Mouse (Mus musculus) forelimb bud, embryonic 11.5 days (tissue): Measurements from ENCODE around the gene Tns3.
A peak's percentile ranks its signal among the peaks of the same experiment; 100 is the strongest.

Experiments used
- DNase-seq: peaks from one replicate; pipeline ENCODE4 v3.0.0-alpha.2; 2012; ENCODE audit warnings: low read depth, low spot score

The Tns3 gene

DNA sequence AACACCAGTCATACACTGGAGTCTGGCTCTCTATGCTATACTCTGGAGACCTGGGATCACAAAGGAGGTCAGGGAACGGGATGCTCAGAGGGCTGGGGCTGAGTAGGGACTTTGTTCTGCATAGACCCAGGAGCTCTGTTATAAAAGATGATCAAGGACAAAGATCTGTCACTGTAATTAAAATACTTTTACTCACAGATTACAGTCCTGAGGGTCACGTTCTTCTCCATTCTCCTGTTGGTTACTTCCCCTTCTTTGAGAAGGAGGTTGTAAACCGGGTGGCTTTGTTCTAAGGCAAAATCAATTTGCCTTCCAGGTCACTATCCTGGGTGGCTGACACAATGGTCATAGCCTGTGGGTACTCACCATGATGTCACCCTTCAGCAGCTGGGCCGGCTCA lies 133.8 kb downstream of the Tns3 start:
- DNase-seq: no peak

DNA sequence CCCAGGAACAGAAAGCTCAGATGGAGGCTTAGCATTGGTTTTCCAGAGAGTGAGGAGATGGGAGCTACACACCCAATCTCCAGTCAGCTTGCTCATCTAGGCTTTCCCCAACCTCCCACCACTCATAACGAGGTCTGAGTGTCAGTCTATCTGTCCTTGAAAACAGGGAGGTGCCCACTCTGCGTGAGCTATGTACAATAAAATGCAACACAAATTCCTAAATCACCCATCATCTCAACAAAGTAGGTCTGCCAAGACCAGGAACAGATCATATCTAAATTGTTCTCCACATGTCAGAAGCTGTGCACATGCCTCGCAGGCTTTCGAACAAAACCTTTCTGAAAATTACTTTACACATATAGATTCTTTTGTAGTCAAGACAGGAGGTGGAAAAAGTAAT lies 134.3 kb downstream of the Tns3 start:
- DNase-seq: no peak

DNA sequence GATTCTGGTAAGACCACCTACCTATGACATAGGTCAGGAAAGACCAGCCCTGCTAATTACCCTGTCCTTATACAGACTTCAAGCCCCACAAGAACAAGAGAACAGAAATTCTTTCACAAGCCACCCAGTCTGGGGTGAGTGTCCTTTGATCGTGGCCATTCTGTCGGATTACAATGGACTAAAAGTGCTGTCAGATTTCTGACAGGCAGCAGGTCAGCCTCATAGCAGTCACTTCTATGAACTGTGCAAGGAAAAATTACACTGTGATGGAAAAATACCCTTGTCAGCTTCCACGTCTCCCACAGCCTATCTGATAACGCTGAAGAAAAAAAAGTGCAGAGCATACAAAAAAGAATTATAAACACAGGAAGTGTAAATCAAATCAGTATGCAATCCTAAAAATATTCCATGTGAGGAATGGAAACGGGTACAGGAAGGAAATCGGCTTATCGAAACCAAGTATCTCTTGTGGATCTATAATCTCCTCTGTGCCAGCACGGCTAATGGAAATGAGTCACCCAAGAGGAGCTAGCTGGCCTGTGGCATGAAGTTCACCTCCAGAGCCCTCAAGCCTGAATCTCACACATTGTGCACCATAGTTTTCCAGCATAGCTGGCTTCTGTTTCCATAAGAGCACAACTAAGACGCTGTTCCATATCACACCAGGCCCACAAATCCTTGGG lies 138.7 kb downstream of the Tns3 start:
- no peak for DNase-seq

DNA sequence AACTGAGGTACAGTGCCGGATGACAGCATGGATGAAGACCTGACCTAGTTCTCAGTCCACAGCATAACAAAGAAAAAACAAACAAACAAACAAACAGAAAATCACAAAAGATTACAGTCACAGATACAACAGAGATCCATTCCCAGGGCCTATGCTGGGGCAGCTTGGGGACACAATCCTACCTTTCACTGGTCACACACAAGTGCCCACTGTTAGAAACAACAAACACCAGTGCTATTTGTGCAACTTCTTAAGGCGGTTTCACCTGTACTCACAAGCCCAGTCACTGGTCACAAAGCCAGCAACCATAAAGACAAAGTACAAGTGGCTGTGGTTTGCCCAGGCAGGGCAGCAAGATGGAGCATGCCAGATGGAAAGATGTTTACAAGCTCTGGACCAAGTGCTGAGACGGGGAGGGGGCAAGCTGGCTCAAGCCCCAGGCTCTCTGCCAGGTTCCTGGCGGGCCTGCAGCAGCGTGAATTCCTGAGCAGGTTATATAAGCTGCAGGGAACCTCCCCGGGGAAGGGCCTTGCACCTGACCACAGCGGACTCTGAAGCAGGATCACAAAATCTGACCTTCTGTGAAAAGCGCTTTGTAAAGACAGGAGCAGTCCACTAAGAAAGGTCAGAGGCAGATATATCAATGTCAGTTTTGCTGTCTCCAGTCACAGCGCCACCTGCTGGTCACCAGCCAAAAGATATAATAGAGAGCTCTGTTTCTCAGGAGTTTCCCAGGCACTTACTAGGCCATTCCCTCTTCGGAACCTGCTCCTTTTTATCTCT lies 140.8 kb downstream of the Tns3 start:
- peak; percentile 48 for DNase-seq

DNA sequence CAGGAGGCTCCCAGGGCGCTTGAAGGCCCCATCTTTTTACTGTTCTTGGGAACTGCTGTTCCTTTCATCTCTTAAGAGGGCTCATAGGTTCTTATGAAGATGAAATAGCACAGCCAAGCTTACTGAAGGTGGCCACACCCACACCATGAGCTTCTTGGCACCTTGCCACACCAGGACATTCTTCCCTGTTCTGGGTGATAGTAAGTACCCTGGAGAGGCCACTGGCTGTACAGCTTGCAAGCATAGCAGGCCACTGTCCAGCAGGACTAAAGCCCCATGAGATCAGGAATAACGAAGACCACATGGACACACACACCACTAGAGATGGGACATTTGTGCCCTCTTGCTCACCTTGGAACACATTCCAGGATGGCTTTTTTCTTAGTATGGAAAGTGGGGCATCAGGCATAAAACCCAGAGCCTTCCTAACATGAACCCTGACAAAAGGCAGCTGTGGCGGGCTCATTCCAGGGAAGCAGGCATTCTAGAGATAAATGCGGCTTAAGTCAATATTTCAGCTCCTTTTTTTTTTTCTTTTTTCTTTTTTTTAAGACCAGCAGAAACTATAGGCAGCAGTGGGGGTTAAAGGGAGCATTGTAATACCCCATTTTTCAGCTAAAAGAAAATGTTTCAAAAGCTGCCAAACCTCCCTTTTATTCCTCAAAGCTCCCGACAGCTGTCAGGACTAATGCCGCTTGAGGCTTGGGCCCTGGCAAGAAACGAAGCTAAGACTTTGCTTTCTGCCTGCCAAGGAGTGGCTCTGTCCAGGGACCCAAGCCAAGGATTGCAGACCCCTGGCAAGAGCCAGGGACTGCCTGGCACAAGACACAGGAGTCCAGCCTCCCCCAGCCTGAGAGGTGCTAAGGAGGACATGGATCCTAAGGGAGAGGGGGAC lies 150.7 kb downstream of the Tns3 start:
- no peak for DNase-seq

DNA sequence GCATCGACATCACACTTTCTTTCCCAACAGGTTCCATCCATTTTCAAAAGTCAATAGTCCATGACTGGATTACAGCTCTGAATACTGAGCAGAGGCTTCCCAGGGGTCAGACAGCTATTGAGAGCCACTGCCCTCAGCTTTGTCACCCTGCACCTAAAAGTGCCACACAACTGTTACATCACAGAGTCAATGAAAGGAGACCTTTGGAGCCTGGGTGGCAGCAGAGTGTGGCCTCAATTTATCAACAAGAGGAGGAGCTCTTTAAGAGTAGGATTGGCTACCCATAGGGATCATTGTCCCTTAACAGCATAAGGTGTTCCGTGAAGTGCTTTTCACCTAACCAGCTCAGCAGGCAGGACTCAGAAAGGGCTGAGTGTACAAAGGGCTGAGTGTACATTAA lies 154.0 kb downstream of the Tns3 start:
- no peak for DNase-seq

DNA sequence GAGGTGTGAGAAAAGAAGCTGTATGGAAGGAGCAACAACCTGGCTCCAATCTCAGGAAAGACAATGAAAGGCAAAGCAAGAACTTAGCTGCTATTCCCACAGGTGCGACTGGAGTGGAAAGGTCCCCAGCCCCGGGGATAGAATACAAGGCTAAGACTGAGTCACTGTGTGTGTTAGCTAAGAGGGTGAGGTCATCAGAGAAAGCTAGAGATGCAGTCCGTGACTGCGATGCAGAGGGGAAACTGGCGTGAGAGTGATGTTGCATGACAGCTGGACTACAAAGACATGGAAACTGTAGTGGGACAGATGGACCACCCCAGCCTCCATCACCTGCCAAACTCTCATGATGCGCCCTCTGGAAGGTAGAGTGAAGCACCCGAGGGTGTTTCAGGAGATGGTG lies 154.7 kb downstream of the Tns3 start:
- no peak for DNase-seq

DNA sequence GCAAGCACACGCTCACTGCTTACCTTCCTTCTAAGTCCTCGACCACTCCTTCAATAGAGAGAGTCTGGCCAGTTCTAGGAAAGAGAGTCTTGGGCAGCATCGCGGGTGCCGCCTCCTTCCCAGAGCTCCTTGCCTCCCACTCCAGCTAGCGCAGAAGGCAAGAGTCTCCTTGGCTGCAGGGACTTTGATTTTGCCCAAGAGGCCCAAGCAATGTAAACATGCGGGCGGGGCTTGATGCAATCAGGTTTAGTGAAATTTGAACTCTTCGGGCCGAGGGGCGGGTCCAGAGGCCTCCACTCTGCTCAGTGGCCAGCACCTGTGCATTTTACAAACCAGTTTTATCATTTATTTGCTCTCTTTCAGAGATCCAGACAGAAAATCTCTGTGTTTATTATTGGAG lies 160.6 kb downstream of the Tns3 start:
- peak; percentile 16 for DNase-seq

DNA sequence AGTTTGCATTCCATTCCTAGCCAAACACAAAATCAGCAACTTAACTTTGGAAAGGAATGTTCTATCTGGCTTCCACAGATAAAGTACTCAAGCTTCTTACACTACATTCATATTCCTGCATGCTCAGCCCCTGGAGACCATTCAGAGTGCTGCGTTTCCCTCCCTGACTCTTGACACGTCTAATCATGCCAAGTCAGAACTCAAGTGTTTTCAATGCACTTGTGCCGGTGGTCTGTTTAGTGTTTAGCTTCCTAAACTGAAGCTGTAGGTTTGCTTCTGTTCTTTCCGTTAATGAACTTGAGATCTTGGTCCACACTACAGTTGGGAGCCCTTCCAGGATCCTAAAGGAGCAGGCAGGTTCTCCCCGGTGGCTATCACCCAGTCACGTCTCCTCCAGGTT lies 163.5 kb downstream of the Tns3 start:
- no peak for DNase-seq

DNA sequence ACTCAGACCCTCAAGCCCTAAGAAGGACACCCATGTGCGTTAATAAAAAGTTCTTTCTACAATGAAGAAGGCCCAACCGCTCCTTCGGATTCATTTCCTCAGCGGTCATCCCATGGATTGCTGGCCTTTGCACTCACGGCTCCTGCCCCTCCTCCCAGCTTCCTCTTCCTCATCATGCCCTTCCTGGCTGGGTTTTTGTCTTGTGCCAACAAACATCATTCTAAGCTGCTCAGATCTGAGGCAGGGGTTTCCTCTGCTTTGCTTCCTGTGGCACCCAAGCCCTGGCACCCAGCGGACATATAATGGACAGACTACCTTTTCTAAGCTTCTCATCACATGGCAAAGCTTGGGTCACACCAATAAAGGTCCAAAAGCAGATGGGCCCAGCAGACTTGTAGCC lies 167.2 kb downstream of the Tns3 start:
- no peak for DNase-seq

DNA sequence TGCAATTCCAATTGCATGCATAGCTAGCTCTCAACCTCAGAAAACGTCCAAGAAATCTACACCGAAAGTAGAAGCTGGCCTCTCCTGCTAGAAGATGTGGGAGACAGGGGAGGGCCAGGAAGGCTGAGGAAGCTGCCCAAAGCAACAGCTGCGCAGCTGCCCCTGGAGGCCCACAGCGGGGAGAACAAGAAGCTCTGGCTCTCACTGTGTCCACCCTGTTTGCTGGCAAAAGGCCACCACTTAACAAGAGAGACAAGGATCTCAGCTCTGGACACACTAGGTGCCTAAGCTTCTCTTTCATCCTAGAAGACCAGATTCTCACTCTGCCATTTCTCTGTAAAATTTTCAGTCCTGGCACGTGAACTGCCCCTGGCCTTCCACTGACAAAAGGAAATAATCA lies 167.6 kb downstream of the Tns3 start:
- DNase-seq: no peak

DNA sequence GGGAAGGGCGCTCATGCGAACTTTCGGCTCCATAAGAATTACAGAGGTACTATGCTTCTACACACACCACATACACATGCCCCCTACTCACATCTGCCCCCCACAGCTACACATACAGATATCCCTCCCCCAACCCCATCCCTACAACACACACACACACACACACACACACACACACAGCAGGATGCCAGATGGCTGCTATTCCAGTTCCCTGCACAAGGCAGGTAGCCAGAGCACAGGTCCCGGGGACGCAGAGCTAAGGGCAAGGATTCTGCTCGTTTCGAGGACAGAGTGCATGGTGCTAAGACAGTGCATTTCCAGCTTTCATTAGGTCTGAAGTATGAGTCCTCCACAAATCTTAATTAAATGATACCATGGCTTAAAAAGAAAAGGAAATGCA lies 168.5 kb downstream of the Tns3 start:
- DNase-seq: no peak

DNA sequence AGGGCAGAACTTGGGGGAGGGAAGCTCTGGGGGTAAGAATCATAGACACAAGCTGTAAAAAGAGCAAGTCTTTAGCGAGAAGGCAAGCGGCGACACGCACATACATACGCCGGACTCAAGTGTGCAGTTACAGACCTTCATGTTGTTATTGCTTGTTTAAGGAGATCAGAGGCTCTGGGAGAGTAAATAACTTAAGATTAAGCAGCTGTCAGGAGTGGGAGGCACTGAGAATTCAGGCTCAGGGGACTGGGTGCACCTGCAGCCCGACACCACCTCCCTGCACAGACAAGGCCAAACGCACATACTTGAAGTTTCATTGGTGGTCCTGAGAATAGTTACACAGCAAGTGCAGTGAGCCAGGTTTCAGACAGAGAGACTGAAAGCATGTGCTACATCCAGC lies 169.3 kb downstream of the Tns3 start:
- DNase-seq: peak; percentile 16

DNA sequence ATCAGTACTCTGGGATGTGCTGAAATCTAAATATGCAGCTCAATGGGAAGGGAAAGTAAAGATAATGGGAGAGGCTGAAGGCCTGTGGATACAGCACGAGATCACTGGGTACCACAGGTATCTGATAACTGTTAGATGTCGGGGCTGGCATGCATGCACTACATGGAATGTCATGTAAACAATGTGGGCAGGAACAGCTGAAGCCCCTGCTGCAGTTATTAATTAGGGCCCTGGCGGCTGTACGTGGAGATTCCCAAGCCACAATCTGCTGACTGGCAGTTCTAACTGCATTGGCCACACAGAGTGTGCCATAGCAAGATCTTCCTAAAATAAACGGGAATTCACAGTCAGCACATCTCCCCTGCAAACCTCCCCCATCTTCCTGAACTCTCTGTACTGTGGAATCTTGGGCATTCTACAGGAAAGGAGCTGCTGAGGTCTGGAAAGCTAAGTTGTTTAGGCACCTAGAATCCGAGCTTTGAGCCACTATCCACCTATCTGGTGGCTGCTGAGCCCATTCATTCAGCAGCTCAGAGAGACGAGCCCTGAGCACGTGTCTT lies 170.3 kb downstream of the Tns3 start:
- no peak for DNase-seq

DNA sequence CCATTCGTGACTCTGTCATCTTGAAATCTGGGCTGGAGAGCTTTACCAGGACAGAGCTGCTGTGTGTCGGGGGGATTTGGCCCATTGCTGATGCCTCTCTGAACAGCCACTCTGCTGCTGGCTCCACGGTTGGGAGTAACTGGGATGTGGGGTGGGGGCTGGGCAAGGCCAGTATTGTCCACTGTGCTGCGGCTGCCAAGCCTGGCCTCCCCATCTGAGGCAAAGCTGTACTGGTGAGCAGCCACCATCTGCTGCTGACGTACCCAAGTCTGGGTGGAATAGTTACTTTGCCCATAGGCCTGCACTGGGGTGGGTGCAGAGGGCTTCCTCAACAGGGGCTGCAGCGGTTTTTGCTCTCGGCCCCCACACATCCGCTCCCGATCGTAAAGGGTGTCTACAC lies 172.0 kb downstream of the Tns3 start:
- no peak for DNase-seq

DNA sequence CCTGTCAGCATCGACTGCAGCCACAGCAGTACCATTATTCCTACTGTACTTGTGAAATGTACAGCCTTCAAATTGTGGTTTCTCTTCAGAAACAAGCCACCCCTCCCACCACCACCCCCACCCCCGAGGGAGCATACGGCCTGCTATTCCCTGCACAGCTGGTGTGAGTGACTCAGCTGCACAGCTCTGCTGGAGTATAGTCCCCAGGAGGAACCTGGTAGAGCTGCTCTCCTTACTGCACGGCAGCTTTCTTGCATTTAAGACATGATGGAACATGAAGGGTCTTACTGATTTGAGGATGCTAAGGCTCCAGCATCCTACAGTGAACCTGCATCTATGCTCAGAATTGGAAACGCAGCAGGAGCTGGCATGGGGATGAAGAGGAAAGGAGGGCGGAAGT lies 176.1 kb downstream of the Tns3 start:
- no peak for DNase-seq

DNA sequence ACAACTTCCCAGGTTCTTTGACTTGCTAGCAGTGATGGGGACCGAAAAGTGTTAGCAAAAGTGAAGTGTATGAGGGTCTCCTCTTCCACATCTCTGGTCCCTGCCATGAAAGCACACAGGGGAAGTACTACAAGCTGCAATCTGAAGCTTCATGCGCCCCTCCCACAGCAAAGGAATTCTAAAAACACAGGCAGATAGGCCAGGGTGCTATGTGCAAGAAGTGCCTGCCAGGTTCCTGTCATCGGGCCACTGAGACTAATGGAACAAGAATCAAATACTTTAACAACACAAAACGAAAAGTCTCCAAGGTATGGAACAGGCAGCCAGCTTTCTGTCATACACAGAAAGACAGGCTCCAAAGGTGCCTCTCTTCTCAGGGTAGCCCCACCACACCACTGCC lies 177.8 kb downstream of the Tns3 start:
- DNase-seq: no peak

DNA sequence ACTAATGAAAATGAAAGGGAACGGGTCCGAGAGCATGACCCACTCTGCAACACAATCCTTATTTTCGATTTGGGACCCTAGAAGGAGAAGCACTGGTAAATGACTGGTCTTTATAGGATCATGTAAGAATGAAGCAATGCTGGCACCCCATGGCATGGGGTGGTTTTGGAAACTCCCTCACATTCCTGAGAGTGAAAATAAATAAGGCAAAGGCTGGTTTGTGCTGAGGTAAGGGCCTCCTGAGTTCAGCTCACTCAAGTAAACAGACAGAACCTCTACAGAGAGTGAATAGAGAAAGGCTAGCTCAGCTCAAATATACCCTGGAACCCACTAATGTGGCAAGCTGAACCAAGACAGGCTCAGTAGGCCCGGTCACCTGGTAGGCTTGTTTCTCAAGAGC lies 179.8 kb downstream of the Tns3 start:
- no peak for DNase-seq

DNA sequence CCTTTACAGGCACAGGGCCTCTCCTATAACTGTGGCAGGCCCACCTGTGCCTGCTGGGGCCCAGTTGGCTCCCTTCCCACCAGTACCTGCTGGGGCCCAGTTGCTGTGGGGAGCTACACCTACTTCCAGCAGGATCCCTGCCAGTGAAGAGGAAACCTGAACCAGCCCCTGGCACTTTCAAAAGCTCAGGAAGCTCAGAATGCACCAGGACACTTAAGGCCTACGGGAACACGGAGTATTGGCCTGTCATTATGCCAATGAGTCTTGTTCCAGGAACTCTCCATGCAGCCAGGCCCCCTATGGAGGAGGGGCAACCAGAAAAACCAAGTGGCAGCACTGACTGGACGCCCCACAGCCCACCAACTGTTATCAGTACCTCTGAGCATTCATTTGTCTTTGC lies 181.6 kb downstream of the Tns3 start:
- DNase-seq: no peak

DNA sequence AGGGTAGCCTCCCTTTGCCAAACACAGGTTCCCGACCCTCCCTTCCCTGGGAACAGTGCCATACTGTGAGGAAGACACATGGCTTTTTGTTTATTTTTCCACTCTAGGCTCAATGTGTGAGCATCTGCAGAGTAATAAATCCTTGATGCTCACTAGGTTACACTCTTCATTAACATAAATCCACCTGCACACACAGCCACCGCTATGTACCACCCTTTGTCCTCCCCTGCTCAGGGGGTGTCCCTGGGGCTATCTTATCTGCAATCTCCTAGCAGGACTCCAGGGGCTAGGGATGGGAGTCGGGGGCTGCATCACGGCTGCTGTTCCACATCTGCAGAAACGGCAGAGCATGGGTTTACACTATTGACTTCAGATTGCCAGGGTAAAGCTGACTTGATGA lies 182.4 kb downstream of the Tns3 start:
- DNase-seq: no peak

DNA sequence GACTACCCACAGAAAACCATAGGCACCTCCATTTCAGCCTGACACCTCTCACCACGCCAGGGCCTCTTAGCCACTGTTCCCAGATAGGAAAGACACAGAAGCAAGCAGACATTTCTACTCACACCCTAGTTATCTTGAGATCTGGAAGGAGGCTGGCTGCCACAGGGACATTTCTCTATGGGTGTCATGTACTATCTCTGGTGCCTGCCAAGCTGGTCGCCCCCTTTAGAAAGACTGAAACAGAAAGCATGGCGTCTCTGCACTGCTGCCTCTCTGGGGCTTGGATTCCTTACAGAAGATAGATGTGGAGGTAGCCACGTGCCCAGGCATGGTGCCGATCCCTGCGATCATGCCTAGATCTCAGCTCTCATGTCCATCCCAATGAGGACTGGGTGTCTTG lies 182.8 kb downstream of the Tns3 start:
- no peak for DNase-seq

DNA sequence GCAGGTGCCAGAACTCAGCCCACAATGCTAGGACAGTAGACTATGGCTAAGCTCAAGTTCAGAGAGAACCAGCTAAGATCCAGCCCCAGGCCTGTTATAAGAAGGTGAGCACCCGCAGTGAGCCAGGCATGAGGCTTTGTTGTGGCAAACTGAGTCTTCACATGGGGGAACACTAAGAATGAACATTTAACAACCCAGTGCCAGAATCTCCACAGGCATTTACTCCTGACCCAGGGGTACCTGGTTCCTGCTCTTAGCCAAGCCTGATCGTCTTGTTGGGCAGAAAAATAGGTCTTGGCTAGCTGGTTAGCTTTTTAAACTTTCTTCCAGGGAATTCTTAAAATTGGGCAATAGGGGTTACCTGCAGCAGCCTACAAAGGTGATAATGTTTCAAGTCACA lies 184.5 kb downstream of the Tns3 start:
- DNase-seq: no peak
